Mouse (Mus musculus) liver, postnatal 0 days (tissue): ENCODE results near the gene Map1s.

ENCODE experiments used
- CTCF ChIP-seq: sonication (generic); IDR thresholded peaks from 2 replicates; pipeline ENCODE4 v1.5.1; 2016; ENCODE audit warnings: antibody characterized with exemption, low read depth
- EP300 ChIP-seq: IDR thresholded peaks from 2 replicates; pipeline ENCODE4 v1.6.1; 2016; ENCODE audit warnings: antibody characterized with exemption, low read depth, mild to moderate bottlenecking

DNA sequence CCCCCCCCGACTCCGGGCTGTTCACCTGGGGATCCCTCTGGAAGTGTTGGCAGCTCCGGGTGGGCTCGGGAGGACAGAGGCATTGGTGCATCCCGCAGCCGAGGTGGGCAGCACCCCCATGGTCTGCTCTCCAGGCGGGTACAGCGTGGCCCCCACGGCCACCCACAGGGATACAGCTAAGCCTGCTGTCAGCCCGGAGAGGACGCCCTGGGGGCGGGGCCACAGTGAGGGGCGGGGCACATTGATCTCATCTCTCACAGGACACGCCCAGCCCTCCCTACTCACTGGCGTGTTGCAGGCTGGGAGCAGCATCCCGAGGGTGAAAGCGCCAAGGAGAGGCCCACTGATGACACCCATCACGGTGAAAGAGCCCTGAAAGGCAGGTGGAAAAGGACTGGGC lies 18.1 kb upstream of the Map1s start:
- TF ChIP-seq EP300 (no peak), CTCF (no peak)
